Mouse (Mus musculus) MEL-GATA-1-ER (cell line): ENCODE measurements around the gene Sox6.

Source experiments
- DNase-seq: peaks from one replicate; pipeline ENCODE4 v3.0.0-alpha.2; 2012; ENCODE audit warnings: low read depth; ENCODE audit errors: extremely low read depth

The Sox6 gene

GRCm38 (mm10) chr7:115833701-115834100, 204.9 kb downstream of the Sox6 start:
- DNase-seq = no peak

- DNase-seq = peak; percentile 77
These were observed 207.4 kb downstream of the Sox6 start for GRCm38 (mm10) chr7:115830938-115831873.

GRCm38 (mm10) chr7:115830366-115830765, 208.2 kb downstream of the Sox6 start:
- DNase-seq = no peak

DNA sequence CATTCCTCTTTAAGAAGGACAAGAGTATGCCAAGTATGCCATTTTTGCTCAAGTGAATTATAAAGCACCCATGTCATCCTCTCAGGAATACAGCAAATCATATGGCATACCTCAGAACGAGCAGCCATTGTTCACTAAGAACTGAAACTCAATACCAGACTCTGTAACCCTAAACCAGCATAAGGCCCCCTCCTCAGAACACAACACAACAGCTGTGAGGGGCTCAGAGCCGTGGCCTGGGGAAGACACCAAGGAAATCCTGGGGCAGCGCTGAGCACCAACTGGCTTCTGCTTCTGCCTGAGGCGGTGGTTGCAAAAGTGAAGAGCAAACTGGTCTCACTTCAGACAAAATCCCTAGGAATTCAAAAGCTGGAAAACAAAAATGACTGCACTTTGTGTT, 208.8 kb downstream of the Sox6 start:
- no peak for DNase-seq

DNA sequence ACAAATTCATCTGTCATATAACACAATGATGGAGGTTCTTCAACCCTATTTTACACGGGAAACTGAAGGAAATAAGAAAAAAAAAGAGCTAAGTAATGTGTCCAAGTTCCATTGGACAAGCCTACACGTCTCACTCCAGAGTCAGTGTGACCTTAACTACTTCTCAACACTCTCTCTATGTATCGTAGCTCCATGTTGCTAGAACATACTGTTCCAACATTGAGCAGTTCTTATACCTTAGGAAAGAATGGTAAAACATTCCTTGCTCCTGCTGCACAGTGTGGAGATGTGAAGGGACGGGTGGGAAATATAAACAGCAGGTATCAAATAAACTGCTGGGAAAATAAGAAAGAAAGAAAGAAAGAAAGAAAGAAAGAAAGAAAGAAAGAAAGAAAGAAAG, 209.3 kb downstream of the Sox6 start:
- no peak for DNase-seq

- no peak for DNase-seq
These were observed 213.3 kb downstream of the Sox6 start for GRCm38 (mm10) chr7:115825295-115825694.

- DNase-seq = no peak
These were observed 213.9 kb downstream of the Sox6 start for GRCm38 (mm10) chr7:115824621-115825256.

DNA sequence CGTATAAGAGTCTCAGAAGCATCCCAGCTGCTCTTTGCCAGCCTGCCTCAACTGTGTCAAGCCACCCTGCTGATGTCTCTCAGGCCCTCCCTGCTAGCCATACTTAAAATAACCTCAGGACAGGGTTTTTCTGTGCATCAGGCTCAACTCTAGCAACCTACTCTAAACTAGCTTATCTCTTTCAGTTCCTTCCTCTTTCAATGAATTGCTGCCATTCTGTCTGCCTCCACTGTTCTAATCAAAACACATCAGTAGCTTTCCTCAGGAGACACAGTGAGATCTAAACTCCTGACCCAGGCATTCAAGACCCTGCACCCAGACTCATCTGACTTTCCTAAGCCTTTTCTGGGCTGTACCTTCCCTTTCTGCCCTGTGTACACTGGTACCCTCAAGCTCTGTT, 219.5 kb downstream of the Sox6 start:
- peak; percentile 39 for DNase-seq

DNA sequence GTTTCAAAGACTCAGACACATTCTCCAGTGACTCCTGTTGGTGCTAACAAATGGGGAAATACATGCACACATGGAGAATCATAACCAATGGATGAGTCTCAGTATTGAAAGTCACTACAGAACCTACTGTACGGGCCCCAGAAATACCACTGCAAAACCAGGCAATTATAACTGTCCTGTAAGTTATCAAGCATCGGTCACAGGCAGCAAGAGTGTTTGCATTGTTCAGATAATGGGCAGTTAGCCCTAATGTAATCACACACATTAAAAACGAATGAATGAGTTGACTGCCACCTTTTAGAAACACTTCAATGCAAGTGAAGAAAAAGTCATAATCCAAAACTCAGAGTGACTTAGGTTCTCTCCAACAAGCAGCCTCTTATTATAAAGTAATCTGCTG, 235.3 kb downstream of the Sox6 start:
- DNase-seq = no peak

DNA sequence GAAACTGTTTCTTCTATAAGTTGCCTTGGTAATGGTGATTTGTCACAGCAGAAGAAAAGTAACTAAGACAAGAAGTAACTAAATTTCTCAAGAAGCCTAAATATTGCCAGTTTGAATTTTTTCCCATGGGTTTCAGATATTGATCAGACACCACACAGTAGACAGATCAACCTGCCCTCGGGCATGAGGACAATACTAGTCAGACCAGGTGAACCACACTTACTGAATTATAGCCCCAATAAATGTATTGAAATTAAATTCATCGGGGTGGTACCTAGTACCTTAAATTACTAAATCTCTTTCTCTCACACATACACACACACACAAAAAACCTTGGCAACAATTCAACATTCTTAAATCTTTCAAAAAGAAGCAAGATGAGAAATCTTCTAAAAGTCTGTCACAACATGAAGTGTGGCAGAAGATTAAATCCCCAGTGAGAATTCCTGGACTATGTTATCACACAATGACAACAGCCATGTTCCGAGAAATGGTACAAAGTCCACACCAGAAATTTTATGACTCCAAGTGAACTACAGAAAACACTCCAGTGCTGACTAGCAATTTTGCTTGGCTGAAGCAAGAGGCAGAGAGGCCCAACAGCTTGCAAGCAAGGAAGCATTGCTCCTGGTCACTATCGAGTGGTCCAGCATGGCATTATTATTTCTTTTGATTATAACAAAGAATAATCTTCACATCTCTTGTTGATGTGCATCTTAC, 244.3 kb downstream of the Sox6 start:
- no peak for DNase-seq

DNA sequence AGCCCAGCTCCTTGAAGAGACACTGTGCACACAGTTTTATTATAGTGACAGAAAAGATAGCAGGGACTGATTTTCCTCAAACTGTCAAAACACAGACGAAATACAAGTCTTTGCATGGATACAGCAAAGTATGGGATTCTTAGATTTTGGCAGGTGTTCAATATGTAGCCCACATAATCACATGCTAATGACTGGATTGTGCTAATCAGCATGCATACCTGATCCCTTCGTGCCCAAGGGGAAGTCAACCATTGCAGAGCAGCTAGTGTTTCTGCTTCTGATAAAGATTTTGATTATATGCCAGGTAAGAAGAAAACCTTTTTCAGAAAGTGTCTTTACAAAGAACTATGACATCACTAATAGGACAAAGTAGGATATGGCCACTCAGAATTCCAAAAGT, 245.8 kb downstream of the Sox6 start:
- DNase-seq = no peak

- no peak for DNase-seq
These were observed 249.3 kb downstream of the Sox6 start for GRCm38 (mm10) chr7:115789116-115789823.

GRCm38 (mm10) chr7:115783982-115784917, 254.3 kb downstream of the Sox6 start:
- no peak for DNase-seq

GRCm38 (mm10) chr7:115780148-115780547, 258.4 kb downstream of the Sox6 start:
- DNase-seq = no peak

DNA sequence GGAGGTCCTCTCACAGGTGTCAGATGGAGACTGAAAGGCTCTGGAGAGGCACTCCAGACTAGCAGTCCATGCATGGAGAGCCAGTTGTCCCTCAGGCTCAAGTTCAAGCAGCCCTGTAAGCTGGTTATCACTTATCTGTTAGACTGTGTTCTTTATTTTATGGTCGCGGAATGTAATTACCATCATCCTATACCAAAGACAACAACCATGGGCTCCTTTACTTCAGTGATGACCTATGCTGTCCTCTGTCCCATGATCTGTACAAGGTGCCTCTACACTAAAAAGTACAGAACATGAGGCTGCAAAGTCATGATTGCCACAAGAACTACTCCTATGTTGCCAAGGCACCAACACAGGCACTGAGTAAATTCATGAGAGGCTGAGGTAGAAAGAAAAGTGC, 259.1 kb downstream of the Sox6 start:
- no peak for DNase-seq

- DNase-seq = no peak
These were observed 261.9 kb downstream of the Sox6 start for GRCm38 (mm10) chr7:115776736-115777135.

DNA sequence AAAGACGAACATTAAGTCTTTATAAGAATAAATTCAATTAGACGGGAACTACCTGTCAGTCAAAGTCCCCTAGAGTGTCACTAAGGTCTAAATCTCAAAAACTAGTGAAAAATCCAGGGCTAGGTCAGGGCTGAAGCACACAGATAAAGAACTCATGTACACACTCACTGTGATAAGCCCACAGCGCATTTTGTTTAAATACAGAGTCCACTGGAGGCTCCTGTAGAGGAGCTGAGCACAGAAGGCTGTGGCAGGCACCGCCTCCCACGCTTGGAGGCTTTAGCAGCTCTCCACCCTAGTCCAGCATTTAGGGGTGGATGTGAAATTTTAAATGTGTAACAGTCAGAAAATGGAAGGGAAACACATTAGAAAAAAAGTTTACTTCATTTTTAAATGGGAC, 262.3 kb downstream of the Sox6 start:
- DNase-seq = no peak

DNA sequence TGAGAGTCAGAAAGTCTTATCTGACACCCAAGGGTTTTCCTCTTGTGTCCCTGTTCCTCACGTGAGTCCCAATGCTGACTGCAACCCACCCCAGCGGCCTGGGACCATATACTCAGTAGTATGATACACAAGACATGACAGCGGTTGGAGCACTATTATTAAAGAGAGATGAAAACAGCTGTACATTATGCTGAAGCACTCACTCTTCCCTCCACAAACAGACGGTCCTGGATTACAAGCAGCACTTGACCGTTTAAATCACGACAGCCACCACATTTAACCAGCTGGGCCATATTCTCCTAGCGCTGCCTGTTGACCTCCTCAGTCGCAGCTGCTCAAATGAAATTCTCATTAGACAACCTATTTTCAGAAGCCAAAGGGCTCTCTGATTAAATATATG, 272.3 kb downstream of the Sox6 start:
- no peak for DNase-seq

DNA sequence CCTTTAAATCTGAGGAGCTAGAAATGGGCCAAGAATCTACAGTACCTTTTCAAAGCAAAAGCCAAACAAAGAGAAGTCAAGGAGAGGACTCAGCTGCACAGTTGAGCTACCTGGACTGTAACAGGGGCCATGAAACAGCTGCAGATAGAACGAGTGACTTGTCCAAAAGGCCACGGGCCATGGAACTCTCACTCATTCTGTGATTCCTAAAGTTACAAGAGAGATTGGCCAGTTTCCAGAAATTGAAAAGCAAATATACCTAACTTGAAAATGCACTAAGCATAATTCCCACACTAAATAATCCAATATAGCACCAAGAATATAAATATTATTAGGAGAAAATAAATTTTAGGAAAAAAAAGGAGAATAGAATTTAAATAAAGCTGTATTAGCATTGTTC, 274.7 kb downstream of the Sox6 start:
- no peak for DNase-seq

DNA sequence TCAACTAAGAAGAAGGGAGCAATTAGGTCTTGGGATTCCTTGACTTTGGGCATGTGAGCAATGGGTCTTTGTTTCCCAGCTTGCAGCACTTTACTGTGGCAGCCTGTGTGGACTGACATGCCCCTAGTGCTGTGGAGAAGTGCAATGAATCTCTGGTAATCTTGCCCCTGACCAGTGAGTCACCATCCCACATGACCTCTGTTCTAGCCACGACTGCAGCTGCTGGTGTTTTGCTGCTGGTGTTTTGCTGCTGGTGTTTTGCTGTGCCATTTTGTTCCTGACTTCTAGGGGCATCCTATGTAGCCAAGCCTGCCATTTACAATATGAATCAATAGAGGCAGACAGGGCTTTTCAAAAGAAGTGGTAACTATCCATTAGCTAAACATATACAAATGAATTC, 280.4 kb downstream of the Sox6 start:
- DNase-seq = no peak
